Mouse (Mus musculus) gastrocnemius, postnatal 4 days (tissue): ENCODE data around the gene Adamts2. TPM values are rescaled to one million over a fixed set of nuclear protein-coding genes. Genes with fewer than 3 reads are reported as not detected.
A peak's percentile ranks its signal among the peaks of the same experiment; 100 is the strongest.

Source experiments
- DNase-seq, 2 experiments: peaks; one replicate each; pipeline ENCODE4 v3.0.0; 2021 to 2022; ENCODE audit warnings: low spot score in 2 of 2, mixed read lengths in 2 of 2
- long read RNA-seq, 2 experiments: library from polyadenylated mRNA; stranded (forward); transcript quantifications; one replicate each; pipeline ENCODE4 v2.0.0; 2021
- total RNA-seq, 2 experiments: library from RNA; stranded (reverse); gene quantifications; 2 replicates each; pipeline ENCODE4 v1.2.3; 2021

Gene Adamts2
- total RNA-seq, result 10 to 100 TPM; 38.0 to 42.3 TPM
- long read RNA-seq, experiment 1, full-length matches to known transcripts, result 50 of 73 reads
- long read RNA-seq, experiment 1, partial matches to known transcripts, result 15 of 73 reads
- long read RNA-seq, experiment 1, other reads (novel, unspliced or antisense), result 8 of 73 reads
- long read RNA-seq, experiment 2, full-length matches to known transcripts, result 94 of 130 reads
- long read RNA-seq, experiment 2, partial matches to known transcripts, result 23 of 130 reads
- long read RNA-seq, experiment 2, other reads (novel, unspliced or antisense), result 13 of 130 reads

DNA sequence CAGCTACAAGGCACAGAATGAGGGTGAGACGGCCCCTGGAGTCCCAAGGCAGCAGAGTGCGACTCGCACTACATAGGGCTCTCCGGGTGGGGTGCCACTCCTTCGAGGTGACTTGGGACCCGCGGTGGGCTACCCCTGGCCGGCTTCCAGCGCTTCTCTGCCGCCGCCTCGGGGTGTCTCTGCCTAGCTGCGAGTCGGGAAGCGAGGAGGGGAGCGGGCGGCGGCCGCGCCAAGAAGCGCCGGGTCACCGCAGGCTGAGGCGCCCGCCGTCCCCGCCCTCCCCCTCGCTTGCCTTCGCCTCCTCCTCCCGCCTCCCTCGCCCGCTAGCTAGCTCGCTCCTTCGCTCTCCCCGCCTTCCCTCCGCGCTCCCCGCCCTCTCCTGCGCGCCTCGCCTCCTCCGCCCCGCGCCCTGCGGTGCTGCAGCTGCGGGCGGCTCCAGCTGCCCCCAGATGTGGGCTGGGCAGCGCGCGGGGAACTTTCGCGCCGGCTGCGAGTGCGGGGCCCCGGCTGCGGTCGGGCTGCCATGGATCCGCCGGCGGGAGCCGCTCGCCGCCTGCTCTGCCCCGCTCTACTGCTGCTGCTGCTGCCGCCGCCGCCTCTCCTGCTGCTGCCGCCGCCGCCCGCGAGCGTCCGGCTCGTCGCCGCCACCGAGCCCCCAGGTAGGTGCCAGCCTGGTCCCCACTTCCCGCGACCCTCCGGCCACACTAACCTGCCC lies at the start of gene Adamts2:
Gene Adamts2, plus strand, starts transcription at position 444 of the 715 bp plus-strand sequence.
- DNase-seq, result peak; percentile 69 to 86

DNA sequence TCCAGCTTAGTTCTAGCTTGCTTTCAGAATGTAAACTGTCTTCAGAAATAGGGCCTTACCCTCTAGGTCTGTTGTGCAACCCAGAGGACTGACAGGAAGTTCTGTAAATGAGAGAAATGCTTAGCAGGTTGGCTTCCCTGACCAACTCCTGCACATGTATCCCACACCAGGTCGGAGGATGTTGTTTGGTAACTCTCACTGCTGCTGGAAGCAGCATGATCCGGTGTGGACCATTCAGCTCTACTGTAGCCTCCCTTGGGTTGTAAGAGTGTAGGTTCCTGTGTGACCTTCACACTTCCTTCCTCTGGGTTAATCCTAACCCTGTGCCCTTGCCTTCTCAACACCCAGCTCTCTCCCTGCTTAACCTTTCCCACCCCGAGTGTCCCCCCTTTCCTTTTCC lies 44.8 kb upstream of the Adamts2 start:
- DNase-seq, result no peak

DNA sequence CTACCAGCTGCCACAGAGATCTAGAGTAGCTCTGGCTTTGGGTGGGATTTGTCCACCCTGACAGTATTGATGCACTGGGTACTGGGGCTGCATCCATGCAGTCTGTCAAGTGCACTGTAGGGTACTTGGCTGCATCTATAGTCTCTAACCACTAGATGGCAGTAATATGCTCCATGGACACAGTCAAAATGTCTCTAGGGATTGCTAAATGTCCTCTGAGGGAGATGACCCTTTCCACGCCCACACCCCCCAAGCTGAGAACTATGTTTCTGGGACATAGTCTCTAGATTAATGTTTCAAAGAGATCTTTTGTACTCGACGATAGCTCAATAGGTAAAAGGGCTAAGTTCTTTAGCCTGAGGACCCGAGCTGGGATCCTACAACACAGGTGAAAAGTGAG lies 42.8 kb upstream of the Adamts2 start:
- DNase-seq, result no peak

DNA sequence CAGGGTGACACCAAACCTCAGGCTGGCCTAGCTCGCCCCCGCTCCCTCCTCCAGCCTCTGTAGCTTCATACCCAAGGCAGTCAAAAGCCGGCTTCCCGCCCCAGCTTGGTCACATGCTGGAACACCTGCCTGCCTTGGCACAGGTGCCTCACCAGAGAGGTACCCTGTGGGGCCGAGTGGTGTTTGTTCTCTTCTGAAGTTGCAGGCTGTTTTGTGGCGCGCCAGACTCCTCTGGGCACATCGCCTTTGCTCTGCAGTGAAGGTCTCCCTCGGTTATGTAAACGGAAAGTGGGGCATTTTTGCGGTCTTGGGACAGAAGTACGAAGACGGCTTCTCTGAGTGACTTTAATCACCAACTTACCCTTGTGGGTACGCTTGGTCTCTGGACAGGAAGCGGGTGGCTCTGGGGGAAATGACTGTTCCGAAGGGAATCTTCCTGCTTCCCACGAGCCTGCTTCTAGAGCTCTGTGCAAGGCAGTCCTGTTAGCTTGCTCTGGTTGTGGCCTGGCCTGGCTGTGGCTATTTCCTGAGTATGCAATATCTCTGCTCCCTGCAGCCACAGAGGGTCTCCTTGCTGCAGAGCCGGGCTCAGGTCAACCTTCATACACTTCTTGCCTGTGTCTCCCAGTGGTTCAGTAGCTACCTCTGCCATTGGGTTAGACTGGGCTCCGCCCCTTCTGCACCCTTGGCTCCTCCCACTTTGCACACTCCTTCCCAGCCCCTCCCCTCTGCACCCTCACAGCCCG lies 36.2 kb upstream of the Adamts2 start:
- no peak for DNase-seq

DNA sequence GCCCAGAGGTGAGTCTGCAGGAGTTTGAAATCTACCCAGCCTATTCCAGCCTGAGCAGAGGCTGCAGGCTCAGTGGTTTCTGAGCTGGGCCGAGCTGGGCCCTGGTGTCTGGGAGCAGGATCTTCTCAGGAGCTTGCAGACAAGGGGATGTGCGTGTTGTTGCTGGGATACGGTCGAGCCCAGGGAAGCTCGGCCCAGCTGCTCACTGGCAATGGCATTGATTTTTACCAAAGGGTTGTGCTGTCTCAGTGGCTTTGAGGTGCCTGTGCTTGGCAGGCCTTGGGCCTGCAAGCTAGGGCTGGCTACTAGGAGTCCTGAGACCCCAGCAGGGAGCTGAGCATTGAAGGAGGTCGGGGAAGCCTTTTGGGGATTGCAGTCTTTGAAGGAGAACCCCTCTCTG lies 30.4 kb upstream of the Adamts2 start:
- no peak for DNase-seq

DNA sequence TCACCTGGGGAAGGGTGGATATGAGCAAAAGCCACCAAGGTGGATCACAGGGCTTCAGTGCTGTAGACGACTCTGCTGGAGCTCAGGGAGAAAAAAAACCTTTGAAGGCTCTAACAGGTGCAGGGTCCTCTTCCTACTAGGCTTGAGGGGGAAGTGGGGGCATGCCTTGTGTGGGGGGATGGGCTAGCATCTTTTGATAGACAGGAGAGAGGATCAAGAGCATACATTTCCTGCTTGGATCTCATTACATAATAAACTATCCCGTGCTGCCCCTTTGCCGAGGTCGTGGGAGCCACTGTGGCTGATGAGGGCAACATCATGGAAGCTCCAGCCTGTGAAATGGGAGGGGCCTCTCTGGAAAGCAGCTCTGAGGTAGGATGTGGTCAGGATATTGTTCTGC lies 25.4 kb upstream of the Adamts2 start:
- DNase-seq, result no peak

DNA sequence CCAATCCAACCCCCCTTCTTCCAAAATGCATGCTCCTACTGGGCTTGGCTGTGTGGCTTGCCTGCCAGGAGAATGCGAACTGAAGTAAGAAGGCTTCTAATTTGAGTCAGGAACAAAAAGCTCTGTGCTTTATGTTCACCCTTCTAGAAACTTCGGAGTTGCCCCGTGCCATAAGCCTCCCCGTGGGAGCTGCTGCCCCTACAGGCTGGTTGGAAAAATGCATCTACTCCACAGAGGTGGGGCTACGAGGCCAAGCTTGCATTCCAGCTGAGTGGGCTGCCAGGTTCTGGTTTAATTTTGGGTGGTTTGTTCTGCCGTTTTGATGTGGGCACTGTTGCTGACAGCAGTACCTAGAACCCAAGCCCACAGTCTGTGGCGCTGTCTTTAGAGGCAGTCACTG lies 14.9 kb upstream of the Adamts2 start:
- peak in 1 of 2 experiments; percentile 41 for DNase-seq

DNA sequence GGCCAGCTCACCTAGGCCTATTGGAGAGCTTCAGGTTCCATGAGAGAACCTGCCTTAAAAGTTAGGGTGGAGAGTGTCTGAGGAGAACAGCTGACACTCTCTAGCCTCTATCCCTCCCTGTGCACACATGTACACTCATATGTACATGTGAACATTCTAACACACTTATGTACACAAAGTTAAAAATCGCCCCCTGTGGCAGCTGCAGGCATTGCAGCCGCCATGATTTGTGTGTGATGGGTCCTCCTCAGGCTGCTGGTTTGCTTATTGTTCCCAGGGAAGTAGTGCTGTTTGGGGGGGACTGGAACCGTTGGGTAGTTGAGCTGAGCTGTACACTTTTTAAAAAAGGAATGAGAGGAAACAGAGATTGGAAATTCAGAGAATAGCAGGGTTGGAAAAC lies 14.1 kb upstream of the Adamts2 start:
- peak in 1 of 2 experiments; percentile 57 for DNase-seq

DNA sequence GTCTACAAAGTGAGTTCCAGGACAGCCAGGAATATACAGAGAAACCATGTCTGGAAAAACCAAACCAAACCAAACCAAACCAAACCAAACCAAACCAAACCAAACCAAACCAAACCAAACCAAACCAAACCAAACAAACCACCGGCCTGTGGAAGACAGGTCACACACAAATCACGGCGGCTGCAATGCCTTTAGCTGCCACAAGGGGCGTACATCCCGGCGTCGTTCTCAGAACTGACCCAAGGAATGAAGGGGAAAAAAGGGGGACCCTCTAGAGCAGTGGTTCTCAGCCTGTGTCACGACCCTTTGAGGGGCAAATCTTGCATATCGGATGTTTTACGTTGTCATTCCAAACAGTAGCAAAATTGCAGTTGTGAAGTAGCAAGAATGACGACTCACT lies 12.8 kb upstream of the Adamts2 start:
- peak in 1 of 2 experiments; percentile 52 for DNase-seq

DNA sequence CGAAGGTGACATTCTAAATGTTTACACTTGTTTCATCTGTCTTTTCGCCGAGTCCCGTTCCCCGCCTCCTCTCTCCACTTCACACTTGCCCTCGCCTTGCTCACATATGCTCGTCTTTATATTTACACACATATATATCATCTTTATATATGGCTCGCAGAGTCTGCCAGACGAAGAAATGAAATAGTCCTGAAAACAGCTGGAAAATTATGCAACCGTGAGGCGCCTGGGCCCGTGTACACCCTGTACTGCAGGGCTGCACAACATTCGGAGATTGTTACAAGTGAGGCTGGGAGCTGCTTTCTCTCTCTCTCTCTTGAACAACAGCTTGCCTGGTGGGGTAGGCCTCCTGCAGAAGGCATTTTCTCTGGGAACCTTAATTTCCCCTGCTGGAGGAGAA lies 10.8 kb upstream of the Adamts2 start:
- no peak for DNase-seq

DNA sequence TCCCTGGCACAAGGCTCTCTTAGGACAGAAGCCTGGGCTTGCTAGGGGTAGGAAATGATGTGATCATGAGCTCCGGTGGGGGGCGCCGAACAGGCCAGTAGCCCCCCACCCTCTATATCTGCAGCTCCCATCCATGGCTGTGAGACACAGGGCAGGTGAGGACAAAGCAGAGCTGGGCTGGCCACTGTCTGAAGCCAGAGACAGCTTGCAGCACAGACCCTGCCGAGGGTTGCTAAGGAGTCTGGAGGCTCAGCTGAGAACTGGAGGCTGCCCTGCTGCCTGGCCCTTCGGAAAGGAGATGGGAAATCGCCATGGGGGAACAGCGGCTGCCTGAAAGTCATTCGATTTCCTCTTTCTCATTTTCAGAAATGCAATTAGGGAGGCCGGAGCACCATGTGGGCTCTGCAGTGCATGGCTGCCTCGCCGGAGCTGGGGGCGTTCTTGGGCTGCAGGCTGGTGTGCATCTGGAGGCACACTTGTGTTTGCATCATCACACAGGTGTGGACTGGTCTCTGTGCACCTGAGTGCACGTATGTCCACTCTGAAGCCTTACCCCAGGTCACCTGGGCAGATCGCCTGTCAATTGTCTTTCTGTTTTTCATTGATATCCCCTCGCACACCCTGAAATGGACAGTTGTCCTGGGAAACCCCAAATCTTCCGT lies 8.9 kb upstream of the Adamts2 start:
- DNase-seq, result no peak

DNA sequence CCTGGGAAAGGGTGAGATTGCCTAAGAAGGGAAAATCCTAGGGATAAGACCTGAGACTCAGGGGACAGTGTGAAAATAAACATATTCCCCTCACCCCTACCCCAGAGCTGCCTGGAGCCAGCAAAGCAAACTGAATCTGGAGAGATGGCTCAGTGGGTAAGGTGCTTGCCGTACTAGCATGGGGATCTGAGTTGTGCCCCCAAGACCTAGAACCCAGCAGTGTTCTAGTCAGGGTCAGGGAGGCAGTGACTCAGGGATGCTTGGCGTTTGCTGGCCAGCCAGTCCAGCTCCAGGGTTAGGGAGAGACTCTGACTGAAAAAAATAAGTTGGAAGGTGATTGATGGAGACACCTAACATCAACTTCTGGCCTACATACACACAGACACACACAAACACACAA lies 5.3 kb upstream of the Adamts2 start:
- DNase-seq, result no peak

DNA sequence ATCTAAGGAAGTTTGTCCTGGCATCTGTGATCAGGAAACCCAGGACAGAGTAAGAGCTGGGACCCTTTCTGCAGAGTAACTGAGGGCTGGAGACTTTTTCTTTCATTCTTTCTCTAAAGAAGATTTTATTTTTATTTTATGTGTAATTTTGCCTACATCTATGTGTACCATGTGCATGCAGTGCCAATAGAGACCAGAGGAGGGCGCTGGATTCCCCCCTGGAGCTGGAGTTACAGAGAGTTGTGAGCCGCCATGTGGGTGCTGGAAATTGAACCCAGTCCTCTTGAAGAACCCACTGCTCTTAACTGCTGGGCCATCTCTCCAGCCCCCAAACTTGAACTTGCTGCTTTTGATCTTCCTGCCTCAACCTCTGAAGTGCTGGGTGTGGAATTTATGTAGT lies 2.7 kb upstream of the Adamts2 start:
- no peak for DNase-seq

DNA sequence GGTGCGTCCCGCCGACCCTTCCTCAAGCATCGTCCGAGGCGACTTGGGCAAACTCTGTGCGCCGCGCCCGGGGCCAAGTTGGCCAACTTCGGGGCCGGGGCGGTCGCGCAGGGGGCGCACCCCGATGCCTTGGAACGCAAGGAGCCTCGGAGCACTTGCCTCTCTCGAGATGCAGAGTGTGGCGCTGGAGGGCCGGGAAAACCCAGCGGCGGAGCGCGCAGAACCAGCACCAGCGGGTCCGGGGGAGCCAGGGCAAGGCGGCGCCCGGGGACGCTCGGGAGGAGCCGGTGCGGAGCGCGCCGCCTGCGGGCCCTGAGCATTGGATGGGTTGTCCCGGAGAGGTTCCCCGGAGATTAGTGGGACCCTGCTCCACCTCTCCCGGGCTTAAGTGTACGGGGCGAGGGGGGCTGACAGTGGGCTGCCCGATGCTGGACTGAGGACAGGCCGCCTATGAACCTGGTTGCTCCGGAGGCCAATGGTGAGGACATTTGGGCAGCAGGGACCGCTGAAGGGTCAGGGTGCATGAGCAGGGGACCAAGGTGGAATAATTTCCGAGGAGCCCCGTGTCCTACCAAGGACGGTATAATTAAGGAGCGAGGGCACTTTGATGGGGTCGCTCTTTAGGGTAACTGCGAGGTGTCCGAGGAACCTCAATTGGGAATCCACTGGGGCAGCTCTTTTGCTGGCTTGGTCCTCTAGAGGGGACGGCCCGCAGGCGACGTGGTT lies 635 bp downstream of the Adamts2 start:
- DNase-seq, result peak; percentile 42 to 59

DNA sequence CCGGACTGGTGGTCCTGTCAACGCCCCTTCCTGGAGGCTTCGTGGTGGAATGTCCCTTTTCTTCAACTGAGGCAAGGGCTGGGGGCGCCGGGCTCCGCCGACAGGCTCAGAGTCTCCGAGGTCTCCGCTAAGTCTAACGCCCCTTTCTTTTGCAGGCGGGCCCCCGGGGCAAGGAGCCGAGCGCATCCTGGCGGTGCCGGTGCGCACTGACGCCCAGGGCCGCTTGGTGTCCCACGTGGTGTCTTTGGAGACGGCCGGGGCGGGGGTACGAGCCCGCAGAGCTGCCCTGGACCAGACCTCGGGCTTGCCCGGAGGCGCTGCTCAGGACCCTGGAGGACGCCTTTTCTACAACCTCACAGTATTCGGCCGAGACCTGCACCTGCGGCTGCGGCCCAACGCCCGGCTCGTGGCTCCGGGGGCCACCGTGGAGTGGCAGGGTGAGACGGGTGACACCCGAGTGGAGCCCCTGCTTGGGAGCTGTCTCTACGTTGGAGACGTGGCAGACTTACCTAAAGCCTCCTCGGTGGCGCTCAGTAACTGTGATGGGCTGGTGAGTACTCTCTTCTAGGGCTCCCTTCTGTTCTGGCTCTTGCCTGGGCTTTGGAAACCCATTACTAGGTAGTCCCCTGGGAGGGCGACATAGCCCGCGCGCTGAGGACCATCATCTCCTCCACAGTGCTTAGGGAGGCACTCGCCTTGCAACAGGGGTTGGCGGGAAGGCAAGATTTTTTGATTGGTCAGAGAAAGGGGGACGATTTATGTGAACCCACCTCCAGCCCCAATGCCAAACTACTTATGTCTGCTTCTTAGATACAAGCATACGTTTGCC lies 1.4 kb downstream of the Adamts2 start:
- DNase-seq, result peak; percentile 57 to 71

DNA sequence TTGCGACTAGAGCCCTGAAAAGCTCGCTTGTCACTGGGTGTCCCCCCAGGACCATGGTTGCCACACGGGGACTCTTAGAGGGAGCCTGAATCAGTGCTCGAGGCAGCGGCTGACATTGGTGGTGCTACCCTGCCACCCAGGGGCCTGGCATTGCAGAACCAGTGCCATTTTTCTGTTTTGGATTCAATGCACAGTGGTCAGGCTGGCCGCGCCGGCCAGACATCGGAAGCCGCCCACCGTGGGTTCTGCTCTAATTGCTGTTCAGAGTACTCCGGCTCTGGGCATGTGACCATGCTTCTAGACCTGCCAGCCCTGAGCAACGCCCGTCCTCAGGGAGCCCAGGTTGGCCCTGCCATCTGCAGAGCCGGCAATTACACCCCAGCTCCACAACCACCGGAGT lies 2.5 kb downstream of the Adamts2 start:
- DNase-seq, result no peak

DNA sequence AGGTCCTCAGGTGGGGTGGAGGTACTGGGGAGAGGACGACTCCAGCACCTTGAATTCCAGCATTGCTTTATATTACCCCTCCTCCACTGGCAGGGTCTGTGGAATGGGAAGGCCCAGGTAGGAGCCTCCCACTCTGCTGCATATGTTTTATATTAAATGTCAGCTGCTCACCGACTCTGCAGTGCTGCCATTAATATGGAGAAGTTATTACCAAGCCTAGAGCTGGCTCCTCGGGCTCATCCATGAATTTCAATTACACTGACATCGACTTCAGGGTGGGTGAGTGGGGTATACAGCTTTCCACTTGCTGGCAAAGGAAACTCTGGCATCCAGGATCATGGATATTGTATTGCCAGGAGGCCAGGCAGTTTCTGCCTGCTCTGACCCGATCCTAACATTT lies 9.3 kb downstream of the Adamts2 start:
- no peak for DNase-seq

DNA sequence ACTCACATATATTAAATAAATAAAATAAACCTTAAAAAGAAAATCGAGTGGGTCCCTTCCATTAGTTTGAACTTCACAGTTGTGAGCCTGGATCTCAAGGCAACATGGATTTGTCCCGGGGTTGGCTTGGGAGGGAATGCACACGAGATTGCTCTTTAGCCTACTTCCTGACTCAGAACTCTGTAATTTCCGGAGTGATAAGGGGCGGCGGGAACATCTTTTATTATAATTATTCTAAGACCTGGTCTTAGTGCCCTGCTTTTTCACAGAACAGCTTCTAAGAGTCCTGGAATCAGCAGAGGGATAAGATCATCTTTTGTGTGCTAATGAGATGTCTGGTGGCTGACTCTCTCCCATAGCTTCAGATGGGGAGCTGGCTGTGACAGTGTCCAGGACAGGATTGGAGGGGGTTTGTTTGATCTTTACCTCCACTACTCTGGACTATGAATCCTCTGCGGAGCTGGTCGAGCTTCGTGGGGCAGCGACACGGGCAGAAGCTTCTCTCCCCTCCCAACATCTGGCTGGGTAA lies 15.2 kb downstream of the Adamts2 start:
- DNase-seq, result no peak

DNA sequence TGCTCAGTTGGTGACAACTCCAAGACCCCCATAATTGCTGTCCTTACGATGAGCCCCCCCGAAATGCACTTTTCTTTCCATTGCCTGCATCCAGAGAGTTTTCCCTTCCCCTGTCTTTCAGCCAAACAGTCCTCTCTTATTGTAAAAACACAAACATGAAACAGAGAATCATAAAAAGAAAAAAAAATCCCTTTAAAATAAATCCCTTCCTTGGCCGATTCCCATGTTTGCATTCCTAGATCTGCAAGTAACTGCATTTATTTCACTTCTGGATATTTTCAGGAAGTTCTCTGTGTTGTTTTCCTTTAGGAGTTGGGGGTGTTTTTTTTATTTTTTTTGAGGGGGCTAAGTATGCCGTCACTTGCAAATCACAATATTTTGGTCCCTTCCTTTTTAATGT lies 19.0 kb downstream of the Adamts2 start:
- DNase-seq, result no peak

DNA sequence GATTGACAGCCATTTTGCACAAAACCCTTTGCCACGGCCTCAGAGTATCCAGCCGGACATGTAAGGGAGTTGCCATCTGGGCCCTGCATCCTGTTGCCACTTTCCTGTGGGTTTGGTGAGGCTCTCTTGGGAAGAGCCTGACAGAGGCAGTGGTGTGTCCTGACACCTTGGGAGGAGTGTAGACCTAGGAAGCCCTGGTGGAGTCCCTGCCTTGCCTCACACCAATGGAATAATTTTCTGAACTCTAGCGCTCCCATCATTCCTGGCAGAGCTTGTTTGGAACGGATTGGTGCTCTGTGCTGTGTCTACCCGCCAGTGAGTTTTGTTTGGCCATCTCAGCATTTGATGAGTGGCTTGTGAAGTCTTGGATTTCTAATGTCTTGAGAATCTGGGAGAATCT lies 19.5 kb downstream of the Adamts2 start:
- DNase-seq, result no peak
